Mouse (Mus musculus) megakaryocyte, embryonic 14.5 days (primary cell): ENCODE measurements around the gene Klk11.

Source experiments
- FLI1 ChIP-seq: IDR thresholded peaks from 2 replicates; pipeline ENCODE4 v1.6.1; 2012; ENCODE audit warnings: low read length, inconsistent platforms, mixed read lengths
- GATA1 ChIP-seq: IDR thresholded peaks from 3 replicates; pipeline ENCODE4 v1.6.1; 2012; ENCODE audit warnings: mixed read lengths, low read length, inconsistent platforms, borderline replicate concordance

GRCm38 (mm10) chr7:43768597-43768996 is 5.8 kb upstream of the Klk11 start, which contains the start of gene Klk12:
- TF ChIP-seq FLI1 (no peak), GATA1 (no peak)
